Mouse (Mus musculus) G1E (cell line): Measurements from ENCODE around the gene Krtap19-1.

ENCODE experiments used
- CTCF ChIP-seq: IDR thresholded peaks from 2 replicates; pipeline ENCODE4 v1.5.1; 2012; ENCODE audit warnings: low read depth, low read length, inconsistent platforms, mixed read lengths
- GATA1 ChIP-seq: IDR thresholded peaks from 2 replicates; pipeline ENCODE4 v1.6.1; 2012; ENCODE audit warnings: borderline replicate concordance, low read length, inconsistent platforms, mixed read lengths
- GATA2 ChIP-seq: IDR thresholded peaks from 2 replicates; pipeline ENCODE4 v1.6.1; 2012; ENCODE audit warnings: low read depth, low read length, inconsistent platforms, borderline replicate concordance
- POLR2AphosphoS5 ChIP-seq: IDR thresholded peaks from 2 replicates; pipeline ENCODE4 v1.6.1; 2012; ENCODE audit warnings: low read depth, low read length, inconsistent platforms; ENCODE audit not compliant: insufficient replicate concordance
- TAL1 ChIP-seq: conservative IDR thresholded peaks from 2 replicates; pipeline ENCODE4 v1.6.1; 2012; ENCODE audit warnings: low read depth, low read length, inconsistent platforms, mixed read lengths

DNA sequence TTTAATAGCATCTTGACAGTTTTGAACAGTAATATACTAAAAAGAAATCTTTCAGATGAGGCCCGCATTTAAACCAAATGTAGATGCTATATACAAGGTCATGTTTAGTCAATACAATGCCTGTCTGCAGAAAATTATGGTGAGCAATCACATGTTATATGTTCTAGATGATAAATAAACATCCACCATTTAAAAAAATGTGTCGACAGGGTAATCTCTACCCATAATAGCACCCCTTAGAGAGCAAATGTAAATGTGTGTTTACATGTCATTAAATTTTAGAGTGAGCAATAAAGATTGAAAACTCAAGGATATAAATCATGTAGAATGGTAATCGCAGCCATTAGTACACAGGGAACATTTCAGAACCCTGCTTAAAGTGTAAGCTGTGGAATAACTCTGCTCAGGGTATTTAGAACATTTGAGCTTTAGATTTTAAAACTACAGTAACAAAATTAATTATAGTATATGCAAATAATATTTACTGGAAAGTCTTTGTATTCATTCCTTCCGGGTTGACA, 4.3 kb downstream of the Krtap19-1 start:
- TF ChIP-seq TAL1 (no peak), CTCF (no peak), GATA1 (no peak), GATA2 (no peak), POLR2AphosphoS5 (no peak)
